Mouse (Mus musculus): ENCODE data around the gene Dcaf11.

Dcaf11 gene

GRCm38 (mm10) chr14:55540787-55541321 is 19.0 kb upstream of the Dcaf11 start:
- Histone ChIP-seq H3K36me3 (ENCODE audit: control insufficient read depth, insufficient read depth, low read length, poor library complexity, severe bottlenecking) (peaks cover 2% of the 10 kb centered on the region; the same call in 1 of the 2 replicates), H3K27me3 (ENCODE audit: control insufficient read depth, insufficient read depth, low read length, poor library complexity, severe bottlenecking) (no peaks in the 10 kb centered on the region)
- peak; percentile 84 for DNase-seq (ENCODE audit: low read depth, low spot score)

- DNase-seq (ENCODE audit: low read depth, low spot score), result no peak
- H3K27me3 ChIP-seq (ENCODE audit: control insufficient read depth, insufficient read depth, low read length, poor library complexity, severe bottlenecking), result no peaks in the 10 kb centered on the region
- peaks cover 4% of the 10 kb centered on the region; the same call in 1 of the 2 replicates for H3K36me3 ChIP-seq (ENCODE audit: control insufficient read depth, insufficient read depth, low read length, poor library complexity, severe bottlenecking)
Measured at GRCm38 (mm10) chr14:55542268-55542667, 17.5 kb upstream of the Dcaf11 start.

- DNase-seq (ENCODE audit: low read depth, low spot score), result no peak
- Histone ChIP-seq H3K27me3 (ENCODE audit: control insufficient read depth, insufficient read depth, low read length, poor library complexity, severe bottlenecking) (no peaks in the 10 kb centered on the region), H3K36me3 (ENCODE audit: control insufficient read depth, insufficient read depth, low read length, poor library complexity, severe bottlenecking) (peaks cover 16% of the 10 kb centered on the region)
Measured at GRCm38 (mm10) chr14:55544334-55544733, 15.5 kb upstream of the Dcaf11 start.

GRCm38 (mm10) chr14:55550191-55550590 is 9.6 kb upstream of the Dcaf11 start:
- Histone ChIP-seq H3K36me3 (ENCODE audit: control insufficient read depth, insufficient read depth, low read length, poor library complexity, severe bottlenecking) (peaks cover 16% of the 10 kb centered on the region), H3K27me3 (ENCODE audit: control insufficient read depth, insufficient read depth, low read length, poor library complexity, severe bottlenecking) (no peaks in the 10 kb centered on the region)
- DNase-seq (ENCODE audit: low read depth, low spot score), result no peak

DNA sequence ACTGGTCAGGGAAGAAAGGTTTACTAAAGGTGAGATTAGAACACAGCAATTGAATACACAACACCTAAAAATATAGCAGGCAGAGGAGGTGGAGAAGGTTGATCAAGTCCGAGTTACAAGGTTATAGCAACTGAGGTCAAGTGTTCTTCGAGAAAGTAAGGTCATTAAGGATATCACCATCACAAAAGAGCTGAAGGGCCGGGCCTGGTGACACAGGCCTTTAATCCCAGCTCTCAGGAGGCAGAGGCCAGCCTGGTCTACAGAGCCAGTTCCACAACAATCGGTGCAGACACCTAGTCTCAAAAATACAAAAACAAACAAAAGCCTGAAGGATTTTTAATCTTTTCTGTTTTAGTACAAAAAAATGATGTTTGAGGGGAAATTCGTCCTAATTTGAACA is 8.5 kb upstream of the Dcaf11 start:
- DNase-seq (ENCODE audit: low read depth, low spot score), result no peak
- Histone ChIP-seq H3K36me3 (ENCODE audit: control insufficient read depth, insufficient read depth, low read length, poor library complexity, severe bottlenecking) (peaks cover 11% of the 10 kb centered on the region), H3K27me3 (ENCODE audit: control insufficient read depth, insufficient read depth, low read length, poor library complexity, severe bottlenecking) (no peaks in the 10 kb centered on the region)

- H3K27me3 ChIP-seq (ENCODE audit: control insufficient read depth, insufficient read depth, low read length, poor library complexity, severe bottlenecking), result no peaks in the 10 kb centered on the region
- peaks cover 11% of the 10 kb centered on the region for H3K36me3 ChIP-seq (ENCODE audit: control insufficient read depth, insufficient read depth, low read length, poor library complexity, severe bottlenecking)
- no peak for DNase-seq (ENCODE audit: low read depth, low spot score)
Measured at GRCm38 (mm10) chr14:55551794-55552193, 8.0 kb upstream of the Dcaf11 start.

GRCm38 (mm10) chr14:55554635-55555034 is 5.2 kb upstream of the Dcaf11 start:
- DNase-seq (ENCODE audit: low read depth, low spot score), result no peak
- Histone ChIP-seq H3K36me3 (ENCODE audit: control insufficient read depth, insufficient read depth, low read length, poor library complexity, severe bottlenecking) (no peaks in the 10 kb centered on the region), H3K27me3 (ENCODE audit: control insufficient read depth, insufficient read depth, low read length, poor library complexity, severe bottlenecking) (no peaks in the 10 kb centered on the region; the same call in 1 of the 2 replicates)

GRCm38 (mm10) chr14:55555788-55556187 is 4.0 kb upstream of the Dcaf11 start:
- Histone ChIP-seq H3K36me3 (ENCODE audit: control insufficient read depth, insufficient read depth, low read length, poor library complexity, severe bottlenecking) (no peaks in the 10 kb centered on the region), H3K27me3 (ENCODE audit: control insufficient read depth, insufficient read depth, low read length, poor library complexity, severe bottlenecking) (no peaks in the 10 kb centered on the region; the same call in 1 of the 2 replicates)
- no peak for DNase-seq (ENCODE audit: low read depth, low spot score)

GRCm38 (mm10) chr14:55557003-55557402 is 2.8 kb upstream of the Dcaf11 start:
- peak; percentile 92 for DNase-seq (ENCODE audit: low read depth, low spot score)
- Histone ChIP-seq H3K36me3 (ENCODE audit: control insufficient read depth, insufficient read depth, low read length, poor library complexity, severe bottlenecking) (no peaks in the 10 kb centered on the region), H3K27me3 (ENCODE audit: control insufficient read depth, insufficient read depth, low read length, poor library complexity, severe bottlenecking) (no peaks in the 10 kb centered on the region; the same call in 1 of the 2 replicates)

DNA sequence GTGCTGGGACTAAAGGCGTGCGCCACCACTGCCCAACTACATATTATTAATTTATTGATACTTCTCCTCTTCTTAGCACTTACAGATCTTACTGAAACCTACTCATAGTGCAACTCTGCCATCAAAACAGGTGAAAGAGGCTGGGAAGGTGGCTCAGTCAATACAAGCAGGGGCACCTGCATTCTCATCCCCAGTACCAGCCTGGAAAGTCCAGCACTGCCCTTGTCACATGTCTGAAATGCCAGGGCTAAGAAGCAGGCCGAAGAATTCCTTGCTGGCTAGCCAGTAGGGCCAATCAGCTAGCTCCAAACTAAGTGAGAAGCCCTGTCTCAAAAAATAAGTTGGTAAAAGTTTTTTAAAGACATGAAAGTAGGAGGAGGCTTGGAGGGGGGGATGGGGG is 2.2 kb upstream of the Dcaf11 start:
- no peaks in the 10 kb centered on the region for H3K36me3 ChIP-seq (ENCODE audit: control insufficient read depth, insufficient read depth, low read length, poor library complexity, severe bottlenecking)
- DNase-seq (ENCODE audit: low read depth, low spot score), result no peak
- no peaks in the 10 kb centered on the region; the same call in 1 of the 2 replicates for H3K27me3 ChIP-seq (ENCODE audit: control insufficient read depth, insufficient read depth, low read length, poor library complexity, severe bottlenecking)

- no peak for DNase-seq (ENCODE audit: low read depth, low spot score)
- Histone ChIP-seq H3K27me3 (ENCODE audit: control insufficient read depth, insufficient read depth, low read length, poor library complexity, severe bottlenecking) (no peaks in the 10 kb centered on the region; the same call in 1 of the 2 replicates), H3K36me3 (ENCODE audit: control insufficient read depth, insufficient read depth, low read length, poor library complexity, severe bottlenecking) (peaks cover 6% of the 10 kb centered on the region; the same call in 1 of the 2 replicates)
Measured at GRCm38 (mm10) chr14:55558740-55559448, 912 bp upstream of the Dcaf11 start.

DNA sequence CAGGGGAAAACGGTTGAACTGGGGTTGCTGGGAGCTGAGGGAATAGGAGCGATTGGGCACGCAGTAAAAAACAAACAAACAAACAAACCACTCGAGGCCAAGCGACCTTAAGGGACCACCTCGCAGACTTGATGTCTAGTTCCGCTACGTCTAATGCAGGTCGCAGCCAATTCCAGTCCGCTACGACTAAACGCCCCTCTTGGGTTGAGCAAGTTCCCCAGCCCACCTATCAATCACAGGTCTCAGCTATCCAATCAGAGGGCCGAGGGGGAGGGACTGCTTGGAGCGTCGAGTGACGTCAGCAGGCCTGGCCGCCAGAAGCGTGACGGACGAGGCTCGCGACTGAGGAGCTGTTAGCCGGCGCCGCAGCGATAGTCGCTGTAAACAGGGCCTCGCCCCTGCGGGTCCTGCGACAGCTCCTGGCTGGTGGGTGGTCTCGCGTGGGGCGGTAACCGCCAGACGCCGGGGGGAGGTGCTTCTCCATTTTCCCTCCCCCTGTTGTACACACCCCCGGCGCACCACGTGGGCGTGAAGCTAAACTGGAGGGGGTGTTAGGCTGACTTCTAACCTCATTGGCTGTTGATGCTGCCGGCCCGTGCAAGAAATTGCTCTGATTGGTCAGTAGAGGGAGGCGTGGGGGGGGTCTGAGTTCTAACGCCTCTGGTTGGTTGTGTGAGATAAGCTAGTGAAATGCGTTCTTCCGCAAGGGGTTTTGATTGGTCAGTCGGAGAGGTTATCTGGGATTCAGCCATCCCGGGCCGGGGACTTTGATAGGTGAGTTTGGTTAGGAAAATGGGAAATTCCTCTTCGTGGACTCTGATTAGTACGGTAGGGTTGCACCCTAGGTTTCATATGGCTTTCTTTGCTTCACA is 632 bp downstream of the Dcaf11 start, which contains the start of gene A730061H03Rik:
TSS of gene A730061H03Rik (minus strand) at position 205 of the 872 bp plus-strand sequence.
- DNase-seq (ENCODE audit: low read depth, low spot score), result peak; percentile 99
- no peaks in the 10 kb centered on the region; the same call in 1 of the 2 replicates for H3K27me3 ChIP-seq (ENCODE audit: control insufficient read depth, insufficient read depth, low read length, poor library complexity, severe bottlenecking)
- H3K36me3 ChIP-seq (ENCODE audit: control insufficient read depth, insufficient read depth, low read length, poor library complexity, severe bottlenecking), result peaks cover 13% of the 10 kb centered on the region

GRCm38 (mm10) chr14:55561860-55562259 is 2.1 kb downstream of the Dcaf11 start:
- no peak for DNase-seq (ENCODE audit: low read depth, low spot score)
- Histone ChIP-seq H3K36me3 (ENCODE audit: control insufficient read depth, insufficient read depth, low read length, poor library complexity, severe bottlenecking) (peaks cover 13% of the 10 kb centered on the region), H3K27me3 (ENCODE audit: control insufficient read depth, insufficient read depth, low read length, poor library complexity, severe bottlenecking) (no peaks in the 10 kb centered on the region; the same call in 1 of the 2 replicates)

DNA sequence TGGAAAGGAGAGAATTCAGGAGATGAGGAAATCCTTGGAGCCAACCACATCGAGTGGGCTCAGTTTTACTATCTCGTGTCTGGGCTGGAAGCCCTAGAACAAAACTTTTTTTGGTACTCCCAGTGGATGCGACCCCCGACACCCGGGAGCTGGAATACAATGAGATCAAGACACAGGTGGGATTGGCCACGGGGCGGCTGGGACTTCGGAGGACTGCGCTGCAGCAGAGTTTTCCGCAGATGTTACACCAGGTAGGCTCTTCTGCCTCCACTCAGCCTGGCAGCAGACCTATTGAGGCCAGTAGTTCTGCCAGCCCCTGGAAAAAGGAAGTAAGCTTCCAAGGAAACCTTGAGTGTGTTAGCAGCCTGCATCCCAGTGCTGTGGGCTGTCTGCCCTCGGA is 3.4 kb downstream of the Dcaf11 start:
- H3K36me3 ChIP-seq (ENCODE audit: control insufficient read depth, insufficient read depth, low read length, poor library complexity, severe bottlenecking), result peaks cover 13% of the 10 kb centered on the region
- DNase-seq (ENCODE audit: low read depth, low spot score), result no peak
- H3K27me3 ChIP-seq (ENCODE audit: control insufficient read depth, insufficient read depth, low read length, poor library complexity, severe bottlenecking), result no peaks in the 10 kb centered on the region; the same call in 1 of the 2 replicates

- DNase-seq (ENCODE audit: low read depth, low spot score), result no peak
- H3K36me3 ChIP-seq (ENCODE audit: control insufficient read depth, insufficient read depth, low read length, poor library complexity, severe bottlenecking), result peaks cover 21% of the 10 kb centered on the region
- no peaks in the 10 kb centered on the region for H3K27me3 ChIP-seq (ENCODE audit: control insufficient read depth, insufficient read depth, low read length, poor library complexity, severe bottlenecking)
Measured at GRCm38 (mm10) chr14:55565748-55566147, 5.9 kb downstream of the Dcaf11 start.
